Mouse (Mus musculus) cerebellum, adult 9-10 months (tissue): ENCODE results near the gene Pmepa1.

Experiments
- DNase-seq: peaks from one replicate; pipeline ENCODE4 v3.0.0; 2022

Pmepa1 gene

GRCm38 (mm10) chr2:173275343-173276201, 761 bp downstream of the Pmepa1 start:
- peak; percentile 16 for DNase-seq

GRCm38 (mm10) chr2:173274428-173275342, 1.6 kb downstream of the Pmepa1 start:
- DNase-seq, result no peak

GRCm38 (mm10) chr2:173273885-173274284, 2.4 kb downstream of the Pmepa1 start:
- DNase-seq, result no peak

- no peak for DNase-seq
These were observed 3.9 kb downstream of the Pmepa1 start for GRCm38 (mm10) chr2:173272354-173272900.

- DNase-seq, result no peak
These were observed 4.8 kb downstream of the Pmepa1 start for GRCm38 (mm10) chr2:173271541-173271940.

- no peak for DNase-seq
These were observed 5.6 kb downstream of the Pmepa1 start for GRCm38 (mm10) chr2:173270601-173271248.

GRCm38 (mm10) chr2:173270196-173270595, 6.1 kb downstream of the Pmepa1 start:
- no peak for DNase-seq

GRCm38 (mm10) chr2:173267562-173267961, 8.8 kb downstream of the Pmepa1 start:
- DNase-seq, result no peak

GRCm38 (mm10) chr2:173266349-173267112, 9.8 kb downstream of the Pmepa1 start:
- no peak for DNase-seq

GRCm38 (mm10) chr2:173265468-173266265, 10.7 kb downstream of the Pmepa1 start:
- DNase-seq, result no peak

GRCm38 (mm10) chr2:173264467-173265128, 11.7 kb downstream of the Pmepa1 start:
- DNase-seq, result no peak

GRCm38 (mm10) chr2:173263636-173264330, 12.6 kb downstream of the Pmepa1 start:
- DNase-seq, result no peak

GRCm38 (mm10) chr2:173261497-173261896, 14.8 kb downstream of the Pmepa1 start:
- no peak for DNase-seq

- no peak for DNase-seq
These were observed 17.8 kb downstream of the Pmepa1 start for GRCm38 (mm10) chr2:173258459-173259091.

- DNase-seq, result peak; percentile 62
These were observed 18.7 kb downstream of the Pmepa1 start for GRCm38 (mm10) chr2:173257610-173258009.

- no peak for DNase-seq
These were observed 19.8 kb downstream of the Pmepa1 start for GRCm38 (mm10) chr2:173256552-173256949.

GRCm38 (mm10) chr2:173255810-173256551, 20.4 kb downstream of the Pmepa1 start:
- DNase-seq, result no peak
